Mouse (Mus musculus): ENCODE measurements at regions not wholly inside any gene's neighbourhood (a gene's known extent, or its start where the extent isn't known, plus 50 kb on each side); places are given as distances from the start of the nearest gene placed in this dataset.
A peak's percentile ranks its signal among the peaks of the same experiment; 100 is the strongest.

DNA sequence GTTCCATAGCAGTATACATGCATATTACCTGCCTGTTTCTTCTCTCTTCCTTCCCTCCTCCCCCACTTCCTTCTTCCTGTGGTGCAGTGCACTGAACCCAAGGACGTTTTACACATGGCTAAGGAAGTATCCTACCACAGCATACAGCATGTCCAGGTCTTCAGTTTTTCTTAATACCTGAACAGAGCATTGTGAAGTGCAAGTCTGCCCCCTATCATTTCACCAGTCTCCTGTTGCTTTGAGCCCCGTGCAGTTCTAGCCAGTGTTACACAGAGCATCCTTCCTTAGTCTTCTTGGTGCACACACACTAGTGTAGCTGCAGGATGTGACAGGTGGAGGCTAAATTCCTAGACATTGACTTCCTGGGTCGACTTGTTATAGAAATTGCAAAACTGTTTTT is 53.7 kb upstream of the Foxb1 start:
- 59% methylated on average over 3 of the region's 3 CpGs for WGBS
- Histone ChIP-seq H3K4me1 (ENCODE audit: control insufficient read depth, insufficient read depth, low read length) (no peaks in the 10 kb centered on the region), H3K9me3 (replicated peaks; ENCODE audit: control insufficient read depth, low read length) (no peaks in the 10 kb centered on the region), H3K36me3 (replicated peaks; ENCODE audit: control insufficient read depth, insufficient read depth, low read depth, low read length) (no peaks in the 10 kb centered on the region), H3K27me3 (ENCODE audit: control insufficient read depth, insufficient read depth, low read length) (no peaks in the 10 kb centered on the region), H3K9ac (replicated peaks; ENCODE audit: low read length) (no peak overlapping the region), H3K4me2 (ENCODE audit: low read depth, low read length) (no peak overlapping the region), H3K27ac (replicated peaks; ENCODE audit: low read depth, low read length) (no peak overlapping the region), H3K4me3 (ENCODE audit: low read depth, low read length) (no peak overlapping the region)
- DNase-seq (ENCODE audit: low spot score) (no peak), ATAC-seq (replicated peaks; ENCODE audit: insufficient number of reproducible peaks, low FRiP score, low TSS enrichment, low read depth) (no peak)

DNA sequence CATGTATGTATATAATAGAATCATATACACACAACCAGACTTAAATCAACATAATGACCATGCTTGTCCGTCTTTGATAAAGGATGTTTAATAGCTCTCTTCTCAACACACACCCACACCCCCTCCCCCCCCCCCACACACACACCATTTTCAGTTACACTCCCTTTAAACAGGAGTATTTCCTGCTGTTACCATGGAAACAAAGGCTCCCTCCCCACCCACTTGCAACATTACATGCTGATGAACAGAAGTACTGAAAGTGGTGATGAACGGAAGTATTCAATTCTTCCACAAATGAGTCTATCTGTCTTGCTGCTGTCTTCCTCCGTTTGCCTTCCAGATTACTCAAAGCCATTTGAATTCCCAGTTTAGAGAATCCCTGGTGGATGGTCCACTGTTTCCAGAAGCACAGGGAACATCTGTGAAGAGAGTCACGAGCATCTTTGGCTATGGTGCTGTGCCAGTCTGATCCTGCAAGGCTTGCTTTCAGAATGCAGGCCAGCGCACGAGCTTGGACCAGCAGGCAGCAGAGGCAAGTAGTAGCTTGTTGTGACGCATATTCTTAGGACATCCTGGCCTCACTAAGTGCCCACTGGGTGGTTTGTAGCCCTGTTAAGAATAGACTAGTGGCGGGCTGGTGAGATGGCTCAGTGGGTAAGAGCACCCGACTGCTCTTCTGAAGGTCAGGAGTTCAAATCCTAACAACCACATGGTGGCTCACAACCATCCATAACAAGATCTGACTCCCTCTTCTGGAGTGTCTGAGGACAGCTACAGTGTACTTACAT is 62.6 kb upstream of the Foxb1 start:
- ATAC-seq (replicated peaks; ENCODE audit: insufficient number of reproducible peaks, low FRiP score, low TSS enrichment, low read depth) (no peak), DNase-seq (ENCODE audit: low spot score) (no peak)
- Histone ChIP-seq H3K27ac (replicated peaks; ENCODE audit: low read depth, low read length) (no peak overlapping the region), H3K9me3 (replicated peaks; ENCODE audit: control insufficient read depth, low read length) (no peaks in the 10 kb centered on the region), H3K4me3 (ENCODE audit: low read depth, low read length) (no peak overlapping the region), H3K4me2 (ENCODE audit: low read depth, low read length) (no peak overlapping the region), H3K4me1 (ENCODE audit: control insufficient read depth, insufficient read depth, low read length) (no peaks in the 10 kb centered on the region), H3K36me3 (replicated peaks; ENCODE audit: control insufficient read depth, insufficient read depth, low read depth, low read length) (no peaks in the 10 kb centered on the region), H3K9ac (replicated peaks; ENCODE audit: low read length) (no peak overlapping the region), H3K27me3 (ENCODE audit: control insufficient read depth, insufficient read depth, low read length) (no peaks in the 10 kb centered on the region)
- WGBS, result 78% methylated on average over 9 of the region's 9 CpGs

DNA sequence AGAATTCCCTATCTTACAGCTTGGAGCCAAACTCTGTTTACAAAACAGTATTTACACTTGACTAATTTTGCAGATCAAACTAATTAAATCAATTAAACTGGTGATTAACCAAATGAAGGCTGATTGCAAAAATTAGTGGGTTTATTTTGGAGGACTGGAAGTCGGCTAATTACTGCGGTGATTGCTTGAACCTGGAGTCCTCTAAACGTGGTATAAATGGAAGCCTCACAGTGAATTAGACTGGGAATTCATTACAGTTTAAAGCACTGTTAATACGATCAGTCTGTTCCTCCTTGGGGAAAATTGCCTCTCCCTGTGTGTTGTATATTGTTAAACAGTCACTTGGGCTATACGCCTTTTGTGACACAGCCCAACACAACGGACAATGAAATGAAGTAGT is 67.7 kb upstream of the Foxb1 start:
- WGBS, result 53% methylated on average over 6 of the region's 6 CpGs
- Histone ChIP-seq H3K4me1 (ENCODE audit: control insufficient read depth, insufficient read depth, low read length) (no peaks in the 10 kb centered on the region; the same call in 1 of the 2 replicates), H3K9me3 (replicated peaks; ENCODE audit: control insufficient read depth, low read length) (no peaks in the 10 kb centered on the region), H3K4me2 (ENCODE audit: low read depth, low read length) (no peak overlapping the region), H3K4me3 (ENCODE audit: low read depth, low read length) (no peak overlapping the region), H3K27ac (replicated peaks; ENCODE audit: low read depth, low read length) (no peak overlapping the region), H3K36me3 (replicated peaks; ENCODE audit: control insufficient read depth, insufficient read depth, low read depth, low read length) (no peaks in the 10 kb centered on the region), H3K9ac (replicated peaks; ENCODE audit: low read length) (no peak overlapping the region), H3K27me3 (ENCODE audit: control insufficient read depth, insufficient read depth, low read length) (no peaks in the 10 kb centered on the region)
- DNase-seq (ENCODE audit: low spot score), result peak; percentile 14
- no peak for ATAC-seq (replicated peaks; ENCODE audit: insufficient number of reproducible peaks, low FRiP score, low TSS enrichment, low read depth)

DNA sequence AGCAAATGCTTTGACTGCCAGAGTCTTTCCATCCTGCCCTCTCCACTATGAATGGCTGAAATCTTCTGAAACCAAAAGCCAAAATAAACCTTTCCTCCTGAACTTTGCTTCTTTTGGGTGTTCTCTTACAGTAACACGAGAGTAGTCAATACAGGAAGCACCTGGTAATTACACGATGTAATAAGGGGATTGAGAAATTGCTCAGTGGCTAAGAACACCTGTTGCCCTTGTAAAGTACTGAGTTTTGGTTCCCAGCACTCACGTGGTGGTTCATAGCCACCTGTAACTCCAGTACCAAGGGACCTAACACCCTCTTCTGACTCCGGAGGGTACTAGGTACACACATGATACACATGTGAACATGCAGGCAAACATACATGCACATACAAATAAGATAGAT is 74.7 kb upstream of the Foxb1 start:
- H3K4me1 ChIP-seq (ENCODE audit: control insufficient read depth, insufficient read depth, low read length), result no peaks in the 10 kb centered on the region
- no peaks in the 10 kb centered on the region for H3K36me3 ChIP-seq (replicated peaks; ENCODE audit: control insufficient read depth, insufficient read depth, low read depth, low read length)
- H3K4me2 ChIP-seq (ENCODE audit: low read depth, low read length), result no peak overlapping the region
- H3K27ac ChIP-seq (replicated peaks; ENCODE audit: low read depth, low read length), result no peak overlapping the region
- 53% methylated on average over 4 of the region's 4 CpGs for WGBS
- DNase-seq (ENCODE audit: low spot score) (peak; percentile 13), ATAC-seq (replicated peaks; ENCODE audit: insufficient number of reproducible peaks, low FRiP score, low TSS enrichment, low read depth) (no peak)
- H3K4me3 ChIP-seq (ENCODE audit: low read depth, low read length), result no peak overlapping the region
- no peaks in the 10 kb centered on the region for H3K9me3 ChIP-seq (replicated peaks; ENCODE audit: control insufficient read depth, low read length)
- H3K9ac ChIP-seq (replicated peaks; ENCODE audit: low read length), result no peak overlapping the region
- H3K27me3 ChIP-seq (ENCODE audit: control insufficient read depth, insufficient read depth, low read length), result no peaks in the 10 kb centered on the region

DNA sequence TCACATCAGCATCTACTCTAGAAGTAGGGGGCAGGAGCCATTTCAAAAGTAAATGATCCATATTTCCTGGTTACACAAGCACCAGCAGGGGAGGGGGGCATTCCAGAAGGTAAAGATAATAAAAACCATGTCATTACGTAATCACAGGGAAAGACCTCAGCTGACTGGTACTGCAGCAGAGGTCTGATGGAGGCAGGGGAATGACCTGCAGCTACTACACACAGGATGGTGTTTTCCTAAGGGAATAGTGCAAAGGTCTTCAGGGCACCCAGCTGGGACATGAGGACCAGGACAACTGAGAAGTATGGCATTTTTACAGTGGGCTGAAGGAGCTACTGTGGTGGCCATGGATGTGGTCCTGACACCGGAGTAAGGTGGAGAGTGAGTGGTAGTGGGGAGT is 78.5 kb upstream of the Foxb1 start:
- Histone ChIP-seq H3K4me3 (ENCODE audit: low read depth, low read length) (no peak overlapping the region), H3K9me3 (replicated peaks; ENCODE audit: control insufficient read depth, low read length) (no peaks in the 10 kb centered on the region), H3K9ac (replicated peaks; ENCODE audit: low read length) (no peak overlapping the region), H3K36me3 (replicated peaks; ENCODE audit: control insufficient read depth, insufficient read depth, low read depth, low read length) (no peaks in the 10 kb centered on the region), H3K4me1 (ENCODE audit: control insufficient read depth, insufficient read depth, low read length) (no peaks in the 10 kb centered on the region), H3K27me3 (ENCODE audit: control insufficient read depth, insufficient read depth, low read length) (no peaks in the 10 kb centered on the region), H3K4me2 (ENCODE audit: low read depth, low read length) (no peak overlapping the region), H3K27ac (replicated peaks; ENCODE audit: low read depth, low read length) (no peak overlapping the region)
- ATAC-seq (replicated peaks; ENCODE audit: insufficient number of reproducible peaks, low FRiP score, low TSS enrichment, low read depth) (no peak), DNase-seq (ENCODE audit: low spot score) (no peak)
- WGBS, result 66% methylated on average over 2 of the region's 2 CpGs

DNA sequence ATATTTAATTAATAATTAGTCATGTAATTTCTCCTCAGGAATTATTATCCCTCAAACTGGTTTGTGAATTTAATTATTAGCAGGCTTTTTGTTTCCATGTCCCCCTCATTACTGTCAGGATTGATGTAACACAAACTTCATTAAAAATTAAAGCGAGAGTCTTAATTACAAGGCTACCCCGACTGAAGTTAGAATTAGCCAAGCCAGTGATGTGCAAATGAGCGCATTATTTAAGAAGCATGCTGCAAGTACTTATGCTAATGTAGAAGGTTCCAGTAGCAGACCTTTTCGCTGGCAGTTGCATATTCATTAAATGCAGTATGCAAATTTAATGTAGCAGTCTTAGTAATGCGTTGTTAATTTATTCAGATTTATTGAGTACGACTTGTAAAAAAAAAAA is 84.0 kb upstream of the Foxb1 start:
- WGBS, result 63% methylated on average over 6 of the region's 6 CpGs
- H3K4me3 ChIP-seq (ENCODE audit: low read depth, low read length), result no peak overlapping the region
- no peak for ATAC-seq (replicated peaks; ENCODE audit: insufficient number of reproducible peaks, low FRiP score, low TSS enrichment, low read depth)
- H3K4me2 ChIP-seq (ENCODE audit: low read depth, low read length), result no peak overlapping the region
- no peaks in the 10 kb centered on the region for H3K9me3 ChIP-seq (replicated peaks; ENCODE audit: control insufficient read depth, low read length)
- H3K4me1 ChIP-seq (ENCODE audit: control insufficient read depth, insufficient read depth, low read length), result no peaks in the 10 kb centered on the region
- H3K27me3 ChIP-seq (ENCODE audit: control insufficient read depth, insufficient read depth, low read length), result no peaks in the 10 kb centered on the region
- no peak for DNase-seq (ENCODE audit: low spot score)
- H3K36me3 ChIP-seq (replicated peaks; ENCODE audit: control insufficient read depth, insufficient read depth, low read depth, low read length), result no peaks in the 10 kb centered on the region
- H3K9ac ChIP-seq (replicated peaks; ENCODE audit: low read length), result no peak overlapping the region
- no peak overlapping the region for H3K27ac ChIP-seq (replicated peaks; ENCODE audit: low read depth, low read length)

DNA sequence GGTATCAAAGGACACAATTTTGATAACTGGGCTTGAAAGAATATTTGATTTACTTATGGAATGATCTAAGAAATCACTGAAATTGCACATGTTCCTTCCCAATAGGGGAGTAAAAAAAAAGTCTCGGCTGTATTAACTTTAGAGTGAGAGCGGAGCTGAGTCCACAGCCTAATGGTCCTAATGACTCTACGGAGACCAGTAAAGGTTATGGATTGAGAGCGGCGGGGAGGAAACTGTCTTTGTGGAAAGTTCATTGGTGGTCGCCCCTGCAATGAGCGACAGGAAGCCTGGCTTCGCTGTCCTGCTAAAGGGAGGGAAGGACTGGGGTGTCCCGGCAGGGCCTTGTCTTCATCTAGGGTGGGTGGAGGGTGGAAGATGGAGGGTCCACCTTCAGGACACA is 84.5 kb upstream of the Foxb1 start:
- Histone ChIP-seq H3K9me3 (replicated peaks; ENCODE audit: control insufficient read depth, low read length) (no peaks in the 10 kb centered on the region), H3K27me3 (ENCODE audit: control insufficient read depth, insufficient read depth, low read length) (no peaks in the 10 kb centered on the region), H3K27ac (replicated peaks; ENCODE audit: low read depth, low read length) (no peak overlapping the region), H3K4me2 (ENCODE audit: low read depth, low read length) (no peak overlapping the region), H3K4me3 (ENCODE audit: low read depth, low read length) (no peak overlapping the region), H3K9ac (replicated peaks; ENCODE audit: low read length) (no peak overlapping the region), H3K4me1 (ENCODE audit: control insufficient read depth, insufficient read depth, low read length) (no peaks in the 10 kb centered on the region), H3K36me3 (replicated peaks; ENCODE audit: control insufficient read depth, insufficient read depth, low read depth, low read length) (no peaks in the 10 kb centered on the region)
- no peak for ATAC-seq (replicated peaks; ENCODE audit: insufficient number of reproducible peaks, low FRiP score, low TSS enrichment, low read depth)
- no peak for DNase-seq (ENCODE audit: low spot score)
- WGBS, result 71% methylated on average over 9 of the region's 9 CpGs

DNA sequence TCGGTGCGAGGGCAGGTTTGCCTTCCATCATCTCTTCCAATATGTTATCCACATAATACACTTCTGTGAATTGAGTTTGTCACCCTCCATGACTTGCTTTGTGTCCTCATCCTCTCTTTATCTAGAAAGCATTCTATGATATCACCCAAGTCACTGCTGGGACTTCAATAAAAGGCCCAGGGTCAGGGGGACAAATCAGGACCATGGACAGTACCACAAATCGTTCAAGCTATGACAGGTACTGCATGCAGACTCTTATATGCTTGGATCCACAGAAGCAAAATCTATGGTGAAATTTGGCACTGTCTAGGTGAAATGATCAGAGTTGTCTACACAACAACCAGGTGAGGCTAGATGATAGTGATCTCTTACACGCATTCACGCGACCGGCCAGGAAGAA is 95.9 kb upstream of the Foxb1 start:
- WGBS, result 86% methylated on average over 7 of the region's 7 CpGs
- Histone ChIP-seq H3K4me3 (ENCODE audit: low read depth, low read length) (no peak overlapping the region), H3K27me3 (ENCODE audit: control insufficient read depth, insufficient read depth, low read length) (no peaks in the 10 kb centered on the region), H3K9ac (replicated peaks; ENCODE audit: low read length) (no peak overlapping the region), H3K36me3 (replicated peaks; ENCODE audit: control insufficient read depth, insufficient read depth, low read depth, low read length) (no peaks in the 10 kb centered on the region), H3K27ac (replicated peaks; ENCODE audit: low read depth, low read length) (no peak overlapping the region), H3K4me2 (ENCODE audit: low read depth, low read length) (no peak overlapping the region), H3K9me3 (replicated peaks; ENCODE audit: control insufficient read depth, low read length) (no peaks in the 10 kb centered on the region), H3K4me1 (ENCODE audit: control insufficient read depth, insufficient read depth, low read length) (no peaks in the 10 kb centered on the region)
- peak; percentile 84 for DNase-seq (ENCODE audit: low spot score)
- no peak for ATAC-seq (replicated peaks; ENCODE audit: insufficient number of reproducible peaks, low FRiP score, low TSS enrichment, low read depth)

Measured in embryonic facial prominence, embryonic 11.5 days (tissue).